Mouse (Mus musculus): ENCODE results near the gene Capn8.

Gene Capn8

GRCm38 (mm10) chr1:182678151-182678550 is 113.3 kb downstream of the Capn8 start:
- DNase-seq (ENCODE audit: low read depth, low spot score): no peak

GRCm38 (mm10) chr1:182679169-182679568 is 114.4 kb downstream of the Capn8 start:
- DNase-seq (ENCODE audit: low read depth, low spot score): no peak

GRCm38 (mm10) chr1:182679582-182679981 is 114.8 kb downstream of the Capn8 start:
- DNase-seq (ENCODE audit: low read depth, low spot score): no peak

Measured in retina, adult 2 months (tissue).